Mouse (Mus musculus) layer of hippocampus, adult 2 months (tissue): ENCODE measurements around the gene Kank2. TPM values are rescaled to one million over a fixed set of nuclear protein-coding genes. Genes with fewer than 3 reads are reported as not detected.
A peak's percentile ranks its signal among the peaks of the same experiment; 100 is the strongest.

Experiments
- DNase-seq, 2 experiments: peaks; one replicate each; pipeline ENCODE4 v3.0.0; 2022; ENCODE audit warnings: low spot score in 2 of 2
- H3K27ac ChIP-seq: fragments of 200-600 bp; 2 replicates; pipeline ENCODE4 v1.8.1; 2022
- H3K4me3 ChIP-seq: fragments of 200-600 bp; 2 replicates; pipeline ENCODE4 v1.8.1; 2022; ENCODE audit warnings: mild to moderate bottlenecking
- CTCF ChIP-seq: fragments of 200-600 bp; conservative IDR thresholded peaks from 2 replicates; pipeline ENCODE4 v1.8.1; 2022; ENCODE audit warnings: antibody characterized with exemption, mild to moderate bottlenecking, moderate library complexity
- total RNA-seq, 2 experiments: library from RNA; stranded (reverse); gene quantifications; 2 replicates each; pipeline ENCODE4 v1.2.3; 2021

The Kank2 gene
- total RNA-seq, 2 experiments from 2014 or later = 7.0 to 8.4 TPM

- peak; percentile 55 for TF ChIP-seq CTCF
- no peak for DNase-seq
- H3K27ac ChIP-seq = no peak overlapping the region
- H3K4me3 ChIP-seq = no peak overlapping the region
These were observed 47.2 kb downstream of the Kank2 start for GRCm38 (mm10) chr9:21751347-21751746.

- Histone ChIP-seq H3K4me3 (no peak overlapping the region), H3K27ac (no peak overlapping the region)
- no peak for TF ChIP-seq CTCF
- no peak for DNase-seq
These were observed 48.2 kb downstream of the Kank2 start for GRCm38 (mm10) chr9:21750370-21750769.

GRCm38 (mm10) chr9:21749382-21750118 is 49.0 kb downstream of the Kank2 start:
- Histone ChIP-seq H3K4me3 (no peak overlapping the region), H3K27ac (no peak overlapping the region)
- TF ChIP-seq CTCF = no peak
- no peak for DNase-seq

- no peak for DNase-seq
- no peak overlapping the region for H3K27ac ChIP-seq
- TF ChIP-seq CTCF = no peak
- H3K4me3 ChIP-seq = no peak overlapping the region
These were observed 50.1 kb downstream of the Kank2 start for GRCm38 (mm10) chr9:21748491-21748890.

DNA sequence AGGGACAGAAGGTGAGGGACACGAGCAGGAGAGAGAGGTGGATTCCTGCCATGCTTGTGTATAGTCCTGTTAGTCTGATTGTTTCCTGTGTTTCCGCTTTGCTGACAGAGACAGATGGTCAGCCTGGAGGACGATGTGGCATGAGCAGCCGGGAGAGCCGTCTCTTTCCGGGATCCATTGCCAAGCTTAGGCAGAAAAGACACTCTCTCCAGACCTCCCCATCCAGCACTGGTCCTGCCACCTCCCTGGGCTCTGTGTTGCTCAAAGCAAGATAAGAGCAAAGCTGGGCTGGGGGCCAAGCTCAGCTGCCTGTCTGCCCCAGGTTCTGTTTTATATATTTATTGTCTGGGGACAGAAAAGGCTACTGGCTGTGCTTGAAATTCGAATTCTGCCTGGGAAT is 50.5 kb downstream of the Kank2 start:
- DNase-seq = no peak
- Histone ChIP-seq H3K4me3 (no peak overlapping the region), H3K27ac (peak overlapping the region; percentile 32; the same call in 1 of the 2 replicates)
- TF ChIP-seq CTCF = no peak

DNA sequence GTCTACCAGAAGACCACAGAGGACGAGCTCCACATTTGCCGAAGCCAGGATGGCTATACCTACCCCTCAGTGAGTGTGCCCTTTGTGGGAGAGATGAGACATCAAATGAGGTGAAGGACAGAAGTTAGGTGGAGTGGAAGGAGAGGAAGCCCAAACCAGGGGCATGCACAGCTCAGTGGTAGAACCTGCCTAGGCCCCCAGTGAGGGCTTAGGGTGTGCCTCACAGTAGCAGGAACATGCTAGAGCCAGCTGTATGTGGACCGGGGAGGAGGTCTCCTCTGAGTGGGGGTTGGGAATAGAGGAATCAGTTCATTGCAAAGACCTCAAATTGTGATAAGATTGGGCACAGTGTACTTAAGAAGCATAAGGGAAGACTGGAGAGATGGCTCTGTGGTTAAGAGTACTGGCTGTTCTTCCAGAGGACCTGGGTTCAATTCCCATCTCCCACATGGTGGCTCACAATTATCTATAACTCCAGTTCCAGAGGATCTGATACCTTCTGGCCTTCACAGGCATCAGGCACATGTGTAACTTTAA is 51.2 kb downstream of the Kank2 start:
- no peak for DNase-seq
- H3K4me3 ChIP-seq = no peak overlapping the region
- TF ChIP-seq CTCF = no peak
- no peak overlapping the region for H3K27ac ChIP-seq

GRCm38 (mm10) chr9:21741514-21741913 is 57.0 kb downstream of the Kank2 start:
- Histone ChIP-seq H3K4me3 (no peak overlapping the region), H3K27ac (no peak overlapping the region)
- DNase-seq = no peak
- no peak for TF ChIP-seq CTCF

- DNase-seq = no peak
- Histone ChIP-seq H3K4me3 (no peak overlapping the region), H3K27ac (no peak overlapping the region)
- TF ChIP-seq CTCF = no peak
These were observed 58.1 kb downstream of the Kank2 start for GRCm38 (mm10) chr9:21740427-21740826.

DNA sequence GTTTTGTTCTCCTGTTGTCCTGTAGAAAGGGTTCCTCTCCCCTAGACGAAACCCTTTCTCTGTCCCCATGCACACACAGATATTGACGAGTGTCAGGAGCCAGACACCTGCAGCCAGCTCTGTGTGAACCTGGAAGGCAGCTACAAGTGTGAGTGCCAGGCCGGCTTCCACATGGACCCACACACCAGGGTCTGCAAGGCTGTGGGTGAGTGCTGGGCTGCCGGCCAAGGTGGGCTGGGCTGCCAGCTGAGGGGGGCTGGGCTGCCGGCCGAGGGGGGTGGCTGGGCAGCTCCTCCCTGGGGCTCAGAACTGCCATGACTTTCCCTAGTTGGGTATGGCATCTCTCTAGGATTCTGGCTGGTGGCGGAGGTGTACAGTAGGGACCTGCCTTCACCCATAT is 59.8 kb downstream of the Kank2 start:
- H3K4me3 ChIP-seq = no peak overlapping the region
- H3K27ac ChIP-seq = no peak overlapping the region
- DNase-seq = no peak
- TF ChIP-seq CTCF = no peak

- no peak overlapping the region for H3K4me3 ChIP-seq
- no peak for DNase-seq
- TF ChIP-seq CTCF = no peak
- 0 out of 2 replicates have a peak overlapping the region, but pooled peaks have one; percentile 62 for H3K27ac ChIP-seq
These were observed 61.4 kb downstream of the Kank2 start for GRCm38 (mm10) chr9:21737188-21737587.

GRCm38 (mm10) chr9:21736580-21736979 is 62.0 kb downstream of the Kank2 start:
- Histone ChIP-seq H3K27ac (no peak overlapping the region), H3K4me3 (no peak overlapping the region)
- DNase-seq = no peak
- no peak for TF ChIP-seq CTCF

GRCm38 (mm10) chr9:21735126-21735525 is 63.4 kb downstream of the Kank2 start:
- H3K4me3 ChIP-seq = no peak overlapping the region
- no peak for DNase-seq
- no peak overlapping the region for H3K27ac ChIP-seq
- no peak for TF ChIP-seq CTCF

- no peak for DNase-seq
- Histone ChIP-seq H3K27ac (no peak overlapping the region), H3K4me3 (no peak overlapping the region)
- TF ChIP-seq CTCF = no peak
These were observed 64.6 kb downstream of the Kank2 start for GRCm38 (mm10) chr9:21733989-21734388.

- no peak overlapping the region for H3K27ac ChIP-seq
- no peak for TF ChIP-seq CTCF
- no peak overlapping the region for H3K4me3 ChIP-seq
- DNase-seq = no peak
These were observed 65.1 kb downstream of the Kank2 start for GRCm38 (mm10) chr9:21733446-21733845.

- TF ChIP-seq CTCF = no peak
These were observed 66.3 kb downstream of the Kank2 start for GRCm38 (mm10) chr9:21732288-21732687.

More at GRCm38 (mm10) chr9:21732288-21732687, 66.3 kb downstream of the Kank2 start:
- H3K27ac ChIP-seq = no peak overlapping the region
- H3K4me3 ChIP-seq = no peak overlapping the region
- DNase-seq = no peak
